ENCODE assay signal across 14 mouse cellular contexts in the genomic region with DNA sequence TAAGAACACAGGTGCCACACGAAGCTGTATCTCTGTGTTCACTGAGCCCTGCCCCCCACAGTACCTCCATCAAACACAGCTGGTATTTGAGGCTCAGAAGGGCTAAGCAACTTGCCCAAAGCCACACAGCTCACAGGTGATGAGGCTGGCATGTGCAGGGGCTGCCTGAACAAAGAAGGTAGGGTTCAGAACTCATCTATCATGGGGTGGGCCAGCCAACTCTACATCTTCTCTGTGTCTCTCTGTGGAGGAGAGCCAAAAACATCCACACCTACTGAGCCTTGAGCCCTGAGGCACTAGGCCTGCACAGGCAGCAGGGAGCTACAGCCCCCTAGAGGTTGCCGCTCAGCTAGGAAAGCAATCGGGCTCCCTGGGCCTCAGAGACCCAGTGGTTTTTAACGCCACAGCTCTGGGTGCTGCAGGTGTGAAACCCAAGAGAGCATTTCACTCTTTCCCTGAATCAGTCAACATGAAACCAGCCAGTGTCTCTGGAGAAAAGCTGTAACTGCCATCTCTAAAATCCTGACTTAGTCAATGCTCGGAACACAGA. TPM values are rescaled to one million over a fixed set of nuclear protein-coding genes. Genes with fewer than 3 reads are reported as not detected.
DNase-seq lines count a peak whose midpoint lies in the region; ATAC-seq and TF ChIP-seq lines count a peak whose summit lies in the region.
"Had no signal": no experiment of that assay in that cellular context is flagged by ENCODE, and none has a peak within 500 bp of the region (broad histone marks: within the 10 kb centered on the region; RNA-seq: fewer than 3 reads in every experiment).

No protein-coding gene starts in this region.

- no peak for DNase-seq in kidney, adult 2 months
- DNase-seq in induced T-regulatory cell, adult 2 months (ENCODE audit: low read depth): peak; percentile 80
- no peak for DNase-seq in stomach, postnatal 0 days (ENCODE audit: low spot score)
- no peak for DNase-seq in right cerebral cortex, postnatal 4 days
- DNase-seq in kidney, adult 9 months: no peak
- no peak for DNase-seq in adrenal gland, adult 2 months
- DNase-seq: gastrocnemius, postnatal 14 days; layer of hippocampus, adult 9-11 months had no signal

- peaks cover 4% of the 10 kb centered on the region; the same call in 1 of the 2 replicates for H3K4me1 ChIP-seq in kidney, adult 2 months (ENCODE audit: control insufficient read depth, insufficient read depth, low read length)
- no peaks in the 10 kb centered on the region for H3K4me1 ChIP-seq in kidney, embryonic 14.5 days (ENCODE audit: control insufficient read depth, insufficient read depth, low read length)
- H3K4me1 ChIP-seq in stomach, postnatal 0 days (replicated peaks; ENCODE audit: control insufficient read depth, insufficient read depth): no peaks in the 10 kb centered on the region
- H3K4me1 ChIP-seq: embryonic facial prominence, embryonic 12.5 days; lung, embryonic 15.5 days; neural tube, embryonic 13.5 days had no signal

- peak; percentile 45; the same call in 1 of the 2 replicates for TF ChIP-seq CTCF in kidney, adult 2 months (conservative IDR thresholded peaks at IDR 0.05; ENCODE audit: insufficient read depth, insufficient read length, low read depth, low read length)
- peak; percentile 53 for TF ChIP-seq CTCF in stomach, postnatal 0 days (IDR thresholded peaks at IDR 0.05; ENCODE audit: low read depth)

- no peak overlapping the region for H3K4me2 ChIP-seq in kidney, embryonic 14.5 days (replicated peaks; ENCODE audit: low read depth, low read length)
- no peak overlapping the region for H3K4me2 ChIP-seq in stomach, postnatal 0 days (replicated peaks; ENCODE audit: low read depth)
- H3K4me2 ChIP-seq: embryonic facial prominence, embryonic 12.5 days; hindbrain, embryonic 12.5 days; lung, embryonic 15.5 days; neural tube, embryonic 13.5 days had no signal

- no peak for ATAC-seq in kidney, embryonic 14.5 days (ENCODE audit: low FRiP score, low TSS enrichment)
- ATAC-seq in CD4-positive, CD25-positive, alpha-beta regulatory T cell, adult 4 months: peak; percentile 53
- no peak for ATAC-seq in stomach, postnatal 0 days (ENCODE audit: low FRiP score, low TSS enrichment)

- no peaks in the 10 kb centered on the region for H3K27me3 ChIP-seq in kidney, adult 2 months (replicated peaks; ENCODE audit: control insufficient read depth, insufficient read depth, low read length)
- no peaks in the 10 kb centered on the region for H3K27me3 ChIP-seq in kidney, embryonic 14.5 days (ENCODE audit: control insufficient read depth, insufficient read depth, low read length)
- no peaks in the 10 kb centered on the region for H3K27me3 ChIP-seq in stomach, postnatal 0 days (ENCODE audit: control insufficient read depth, insufficient read depth, low read length)
- H3K27me3 ChIP-seq: embryonic facial prominence, embryonic 12.5 days; hindbrain, embryonic 12.5 days; lung, embryonic 15.5 days; neural tube, embryonic 13.5 days had no signal

- WGBS in kidney, adult 2 months: 59% methylated on average over 5 of the region's 5 CpGs
- WGBS in kidney, embryonic 14.5 days: 64% methylated on average over 5 of the region's 5 CpGs
- WGBS in stomach, postnatal 0 days: 49% methylated on average over 5 of the region's 5 CpGs

- no peak overlapping the region for H3K27ac ChIP-seq in kidney, adult 2 months (ENCODE audit: insufficient read depth, low read depth, low read length)
- H3K27ac ChIP-seq in kidney, embryonic 14.5 days (ENCODE audit: low read depth, low read length): no peak overlapping the region
- no peak overlapping the region for H3K27ac ChIP-seq in stomach, postnatal 0 days (replicated peaks)
- H3K27ac ChIP-seq: embryonic facial prominence, embryonic 12.5 days; hindbrain, embryonic 12.5 days; lung, embryonic 15.5 days; neural tube, embryonic 13.5 days had no signal

- H3K36me3 ChIP-seq in kidney, adult 2 months (ENCODE audit: control insufficient read depth, insufficient read depth, low read length): no peaks in the 10 kb centered on the region
- no peaks in the 10 kb centered on the region; the same call in 1 of the 2 replicates for H3K36me3 ChIP-seq in kidney, embryonic 14.5 days (ENCODE audit: control insufficient read depth, insufficient read depth, low read length)
- no peaks in the 10 kb centered on the region for H3K36me3 ChIP-seq in stomach, postnatal 0 days (ENCODE audit: control insufficient read depth, insufficient read depth, low read length)
- H3K36me3 ChIP-seq: lung, embryonic 15.5 days had no signal

- no peak overlapping the region for H3K4me3 ChIP-seq in kidney, adult 2 months (ENCODE audit: insufficient read depth, low read depth, low read length)
- no peak overlapping the region for H3K4me3 ChIP-seq in kidney, embryonic 14.5 days (ENCODE audit: low read length)
- H3K4me3 ChIP-seq in stomach, postnatal 0 days (ENCODE audit: low read depth, low read length): no peak overlapping the region
- H3K4me3 ChIP-seq: embryonic facial prominence, embryonic 12.5 days; hindbrain, embryonic 12.5 days; lung, embryonic 15.5 days; neural tube, embryonic 13.5 days had no signal

- TF ChIP-seq POLR2A in kidney, adult 2 months (IDR thresholded peaks at IDR 0.05; ENCODE audit: low read depth, low read length): no peak

- H3K9me3 ChIP-seq in kidney, embryonic 14.5 days (ENCODE audit: control insufficient read depth, low read length): no peaks in the 10 kb centered on the region
- no peaks in the 10 kb centered on the region for H3K9me3 ChIP-seq in stomach, postnatal 0 days (ENCODE audit: control insufficient read depth, low read length)
- H3K9me3 ChIP-seq: embryonic facial prominence, embryonic 12.5 days; hindbrain, embryonic 12.5 days; lung, embryonic 15.5 days; neural tube, embryonic 13.5 days had no signal

- no peak for TF ChIP-seq EP300 in stomach, postnatal 0 days (optimal IDR thresholded peaks at IDR 0.05)

- no peak overlapping the region for H3K9ac ChIP-seq in kidney, embryonic 14.5 days (ENCODE audit: low read depth, low read length)
- no peak overlapping the region for H3K9ac ChIP-seq in stomach, postnatal 0 days (ENCODE audit: low read length)
- H3K9ac ChIP-seq: embryonic facial prominence, embryonic 12.5 days; hindbrain, embryonic 12.5 days; lung, embryonic 15.5 days had no signal

RNA-seq across cellular contexts. Expression of a gene that starts 11.1 kb away (rescaled TPM):
- 675 and 763 TPM in 2 replicates for polyA plus RNA-seq in kidney, adult 2 months (2012; rRNA removed)
- polyA plus RNA-seq in kidney, embryonic 14.5 days (2014; fragmentation: Nextera tagmentation; extraction: Ambion mirVana): 60.6 and 69.6 TPM in 2 replicates
- 10 to 100 TPM; 16.6 to 27.7 TPM for polyA plus RNA-seq in CD4-positive, CD25-positive, alpha-beta regulatory T cell, adult 4 months (2017; shearing (Covaris generic))
- 63.8 and 70.3 TPM in 2 replicates for polyA plus RNA-seq in stomach, postnatal 0 days (2015; fragmentation: Nextera tagmentation; extraction: Ambion mirVana)
- 100 to 1,000 TPM; 207 to 217 TPM for total RNA-seq in adrenal gland, adult 2 months (2021)
- 626 and 697 TPM in 2 replicates for polyA plus RNA-seq in adrenal gland, adult 2 months (2012; rRNA removed)

RNA-seq across cellular contexts. Expression of a gene that starts 11.3 kb away (rescaled TPM):
- 64.9 and 70.1 TPM in 2 replicates for polyA plus RNA-seq in kidney, adult 2 months (2012; rRNA removed)
- 93.5 and 98.8 TPM in 2 replicates for polyA plus RNA-seq in kidney, embryonic 14.5 days (2014; fragmentation: Nextera tagmentation; extraction: Ambion mirVana)
- polyA plus RNA-seq in CD4-positive, CD25-positive, alpha-beta regulatory T cell, adult 4 months (2017; shearing (Covaris generic)): 100 to 1,000 TPM in 1 of 2 experiments, 10 to 100 TPM in 1; 97.0 to 157 TPM
- 63.8 and 65.1 TPM in 2 replicates for polyA plus RNA-seq in stomach, postnatal 0 days (2015; fragmentation: Nextera tagmentation; extraction: Ambion mirVana)
- 10 to 100 TPM; 42.5 to 44.0 TPM for total RNA-seq in adrenal gland, adult 2 months (2021)
- polyA plus RNA-seq in adrenal gland, adult 2 months (2012; rRNA removed): 121 and 124 TPM in 2 replicates

RNA-seq across cellular contexts. Expression of a gene that starts 21.2 kb away (rescaled TPM):
- 9.6 and 10.6 TPM in 2 replicates for polyA plus RNA-seq in kidney, adult 2 months (2012; rRNA removed)
- 4.5 and 5.2 TPM in 2 replicates for polyA plus RNA-seq in kidney, embryonic 14.5 days (2014; fragmentation: Nextera tagmentation; extraction: Ambion mirVana)
- under 1 TPM; 0.27 to 0.81 TPM for polyA plus RNA-seq in CD4-positive, CD25-positive, alpha-beta regulatory T cell, adult 4 months (2017; shearing (Covaris generic))
- polyA plus RNA-seq in stomach, postnatal 0 days (2015; fragmentation: Nextera tagmentation; extraction: Ambion mirVana): 5.8 and 6.5 TPM in 2 replicates
- total RNA-seq in adrenal gland, adult 2 months (2021): 1 to 10 TPM; 1.8 to 4.5 TPM
- 11.8 and 13.0 TPM in 2 replicates for polyA plus RNA-seq in adrenal gland, adult 2 months (2012; rRNA removed)

RNA-seq across cellular contexts. Expression of a gene that starts 27.3 kb away (rescaled TPM):
- 0.27 and 0.48 TPM in 2 replicates for polyA plus RNA-seq in kidney, adult 2 months (2012; rRNA removed)
- polyA plus RNA-seq in kidney, embryonic 14.5 days (2014; fragmentation: Nextera tagmentation; extraction: Ambion mirVana): 1.8 and 2.5 TPM in 2 replicates
- polyA plus RNA-seq in CD4-positive, CD25-positive, alpha-beta regulatory T cell, adult 4 months (2017; shearing (Covaris generic)): 10 to 100 TPM; 15.2 to 31.5 TPM
- polyA plus RNA-seq in stomach, postnatal 0 days (2015; fragmentation: Nextera tagmentation; extraction: Ambion mirVana): 0.78 and 0.92 TPM in 2 replicates
- total RNA-seq in adrenal gland, adult 2 months (2021): under 1 TPM in 1 of 2 experiments, not detected in 1; 0.37 TPM
- 0.67 and 1.1 TPM in 2 replicates for polyA plus RNA-seq in adrenal gland, adult 2 months (2012; rRNA removed)

RNA-seq across cellular contexts. Expression of a gene that starts 28.4 kb away (rescaled TPM):
- 114 and 134 TPM in 2 replicates for polyA plus RNA-seq in kidney, adult 2 months (2012; rRNA removed)
- 41.0 and 50.2 TPM in 2 replicates for polyA plus RNA-seq in kidney, embryonic 14.5 days (2014; fragmentation: Nextera tagmentation; extraction: Ambion mirVana)
- 10 to 100 TPM; 44.2 to 66.2 TPM for polyA plus RNA-seq in CD4-positive, CD25-positive, alpha-beta regulatory T cell, adult 4 months (2017; shearing (Covaris generic))
- 25.4 and 29.2 TPM in 2 replicates for polyA plus RNA-seq in stomach, postnatal 0 days (2015; fragmentation: Nextera tagmentation; extraction: Ambion mirVana)
- total RNA-seq in adrenal gland, adult 2 months (2021): 10 to 100 TPM; 21.4 to 35.3 TPM
- 54.0 and 54.5 TPM in 2 replicates for polyA plus RNA-seq in adrenal gland, adult 2 months (2012; rRNA removed)
